Mouse (Mus musculus) hindbrain, embryonic 11.5 days (tissue): Measurements from ENCODE around the gene Omp. TPM values are rescaled to one million over a fixed set of nuclear protein-coding genes. Genes with fewer than 3 reads are reported as not detected.

Source experiments
- ATAC-seq: fragments of 200-750 bp; cut with Nextera tagmentation; 2 replicates; pipeline ENCODE4 v1.8.0; 2017; ENCODE audit warnings: mild to moderate bottlenecking, moderate TSS enrichment, moderate library complexity; ENCODE audit not compliant: low FRiP score
- DNase-seq: peaks from one replicate; pipeline ENCODE4 v3.0.0-alpha.2; 2015; ENCODE audit warnings: low spot score
- H3K27ac ChIP-seq: fragments of 300-500 bp; sonication (generic); 2 replicates; pipeline ENCODE4 v1.5.1; 2014; ENCODE audit warnings: mild to moderate bottlenecking, low read depth, low read length
- H3K27me3 ChIP-seq: fragments of 300-500 bp; sonication (generic); 2 replicates; pipeline ENCODE4 v1.6.1; 2014; ENCODE audit warnings: mild to moderate bottlenecking, low read length, moderate library complexity, mixed read lengths; ENCODE audit not compliant: control insufficient read depth, insufficient read depth
- H3K36me3 ChIP-seq: fragments of 300-500 bp; sonication (generic); 2 replicates; pipeline ENCODE4 v1.6.1; 2014; ENCODE audit warnings: mild to moderate bottlenecking, low read length, moderate library complexity, mixed read lengths; ENCODE audit not compliant: control insufficient read depth, insufficient read depth
- H3K4me1 ChIP-seq: fragments of 300-500 bp; sonication (generic); replicated peaks from 2 replicates; pipeline ENCODE4 v1.6.1; 2014; ENCODE audit warnings: low read length, mixed read lengths; ENCODE audit not compliant: control insufficient read depth, insufficient read depth
- H3K4me2 ChIP-seq: fragments of 300-500 bp; sonication (generic); replicated peaks from 2 replicates; pipeline ENCODE4 v1.6.1; 2014; ENCODE audit warnings: mild to moderate bottlenecking, low read depth, low read length
- H3K4me3 ChIP-seq: fragments of 300-500 bp; sonication (generic); 2 replicates; pipeline ENCODE4 v1.5.1; 2014; ENCODE audit warnings: low read depth, low read length
- H3K9ac ChIP-seq: fragments of 300-500 bp; sonication (generic); 2 replicates; pipeline ENCODE4 v1.6.1; 2014; ENCODE audit warnings: low read depth, low read length
- H3K9me3 ChIP-seq: fragments of 300-500 bp; sonication (generic); 2 replicates; pipeline ENCODE4 v1.6.1; 2016; ENCODE audit warnings: low read length; ENCODE audit not compliant: control insufficient read depth
- WGBS: fragments of 180-500 bp; shearing (Covaris S2); extraction: QIAGEN DNeasy Blood & Tissue Kit; methylation state at CpG from one replicate; pipeline ENCODE4 v1.1.7; 2014; 5-methylcytosine and 5-hydroxymethylcytosine counted together
- polyA plus RNA-seq: library from polyadenylated mRNA; unstranded; fragments of >200 nt; fragmentation: Nextera tagmentation; extraction: Ambion mirVana; gene quantifications from 2 replicates; pipeline ENCODE4 v1.2.1, GENCODE M21; 2014

Gene Omp
- polyA plus RNA-seq, 1 experiment from 2014 or later = 0.25 TPM

GRCm38 (mm10) chr7:98106272-98106671 lies 39.0 kb downstream of the Omp start:
- no peak for ATAC-seq
- H3K27me3 ChIP-seq = peaks cover 5% of the 10 kb centered on the region
- no peak overlapping the region for H3K9ac ChIP-seq
- H3K4me3 ChIP-seq = no peak overlapping the region
- peaks cover 3% of the 10 kb centered on the region; the same call in 1 of the 2 replicates for H3K4me1 ChIP-seq
- 92% methylated on average over 7 of the region's 7 CpGs for WGBS
- no peaks in the 10 kb centered on the region for H3K36me3 ChIP-seq
- H3K4me2 ChIP-seq = no peak overlapping the region
- no peak overlapping the region for H3K27ac ChIP-seq
- DNase-seq = no peak
- H3K9me3 ChIP-seq = no peaks in the 10 kb centered on the region

- DNase-seq (no peak), ATAC-seq (no peak)
- Histone ChIP-seq H3K4me3 (no peak overlapping the region), H3K9ac (no peak overlapping the region), H3K36me3 (no peaks in the 10 kb centered on the region), H3K9me3 (no peaks in the 10 kb centered on the region), H3K4me2 (no peak overlapping the region), H3K27me3 (no peaks in the 10 kb centered on the region), H3K4me1 (no peaks in the 10 kb centered on the region), H3K27ac (no peak overlapping the region)
- WGBS = 60% methylated on average over 16 of the region's 16 CpGs
Observed at GRCm38 (mm10) chr7:98104481-98105435, 40.5 kb downstream of the Omp start.

GRCm38 (mm10) chr7:98103942-98104292 lies 41.4 kb downstream of the Omp start:
- Histone ChIP-seq H3K4me3 (no peak overlapping the region), H3K4me2 (no peak overlapping the region), H3K9me3 (no peaks in the 10 kb centered on the region), H3K27ac (no peak overlapping the region), H3K9ac (no peak overlapping the region), H3K36me3 (no peaks in the 10 kb centered on the region), H3K4me1 (no peaks in the 10 kb centered on the region), H3K27me3 (no peaks in the 10 kb centered on the region)
- 77% methylated on average over 5 of the region's 5 CpGs for WGBS
- DNase-seq (no peak), ATAC-seq (0 out of 2 replicates have a peak, but pooled peaks have one; percentile 3)

- WGBS = 13% methylated on average over 26 of the region's 26 CpGs
- no peak overlapping the region for H3K27ac ChIP-seq
- DNase-seq = peak; percentile 93
Observed at GRCm38 (mm10) chr7:98103002-98103941, 42.0 kb downstream of the Omp start.

GRCm38 (mm10) chr7:98102488-98102887 lies 42.8 kb downstream of the Omp start:
- no peak for DNase-seq
- H3K4me3 ChIP-seq = no peak overlapping the region

More at GRCm38 (mm10) chr7:98103002-98103941, 42.0 kb downstream of the Omp start:
- Histone ChIP-seq H3K36me3 (no peaks in the 10 kb centered on the region), H3K4me3 (peak overlapping the region; percentile 22; the same call in 1 of the 2 replicates), H3K27me3 (no peaks in the 10 kb centered on the region), H3K9ac (peak overlapping the region; percentile 64), H3K4me2 (peak overlapping the region; percentile 38), H3K4me1 (no peaks in the 10 kb centered on the region), H3K9me3 (no peaks in the 10 kb centered on the region)
- ATAC-seq = peak; percentile 69

GRCm38 (mm10) chr7:98097557-98097956 lies 47.7 kb downstream of the Omp start:
- Histone ChIP-seq H3K27ac (no peak overlapping the region), H3K4me2 (no peak overlapping the region), H3K4me3 (no peak overlapping the region), H3K36me3 (peaks cover 3% of the 10 kb centered on the region; the same call in 1 of the 2 replicates), H3K27me3 (no peaks in the 10 kb centered on the region), H3K4me1 (no peaks in the 10 kb centered on the region), H3K9me3 (no peaks in the 10 kb centered on the region), H3K9ac (no peak overlapping the region)
- no peak for DNase-seq
- 95% methylated on average over 8 of the region's 8 CpGs for WGBS
- ATAC-seq = no peak

More at GRCm38 (mm10) chr7:98102488-98102887, 42.8 kb downstream of the Omp start:
- Histone ChIP-seq H3K4me2 (no peak overlapping the region), H3K36me3 (peaks cover under 1% of the 10 kb centered on the region; the same call in 1 of the 2 replicates), H3K9me3 (no peaks in the 10 kb centered on the region), H3K27me3 (no peaks in the 10 kb centered on the region), H3K9ac (peak overlapping the region; percentile 64), H3K27ac (no peak overlapping the region), H3K4me1 (no peaks in the 10 kb centered on the region)
- 97% methylated on average over 11 of the region's 11 CpGs for WGBS
- ATAC-seq = peak; percentile 14; the same call in 1 of the 2 replicates

DNA sequence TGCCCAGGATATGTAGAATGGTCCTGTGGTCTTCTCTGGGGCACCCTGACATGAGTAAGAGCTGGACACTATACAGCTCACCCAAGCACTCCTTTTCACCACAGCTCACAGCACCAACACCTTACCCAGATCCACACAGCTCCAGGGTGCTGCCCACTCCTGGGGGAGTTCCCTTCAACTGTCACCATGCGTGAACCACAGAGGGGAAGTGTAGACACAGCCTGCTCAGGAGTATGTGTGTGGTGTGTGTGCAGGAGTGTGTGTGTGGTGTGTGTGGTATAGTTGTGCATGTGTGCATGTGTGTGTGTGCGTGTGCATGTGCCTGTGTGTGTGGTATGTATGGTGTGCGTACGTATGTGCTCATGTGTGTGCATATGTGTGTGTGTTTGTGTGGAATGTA lies 49.5 kb downstream of the Omp start:
- no peak for ATAC-seq
- Histone ChIP-seq H3K36me3 (peaks cover 3% of the 10 kb centered on the region; the same call in 1 of the 2 replicates), H3K4me3 (no peak overlapping the region), H3K9ac (no peak overlapping the region), H3K27me3 (no peaks in the 10 kb centered on the region), H3K4me1 (no peaks in the 10 kb centered on the region), H3K27ac (no peak overlapping the region), H3K4me2 (no peak overlapping the region), H3K9me3 (no peaks in the 10 kb centered on the region)
- 95% methylated on average over 4 of the region's 4 CpGs for WGBS
- no peak for DNase-seq
